27 mouse cellular contexts compared by ENCODE assay signal in genomic region chr4:76297375-76297774, GRCm38 (mm10).
DNase-seq lines count a peak whose midpoint lies in the region; ATAC-seq and TF ChIP-seq lines count a peak whose summit lies in the region.
"Had no signal": no experiment of that assay in that cellular context is flagged by ENCODE, and none has a peak within 500 bp of the region (broad histone marks: within the 10 kb centered on the region; RNA-seq: fewer than 3 reads in every experiment).

No protein-coding gene starts in this region.

- 46% methylated on average over 3 of the region's 3 CpGs for WGBS in lung, embryonic 14.5 days
- WGBS in embryonic facial prominence, embryonic 14.5 days: 57% methylated on average over 3 of the region's 3 CpGs
- WGBS in limb, embryonic 12.5 days: 68% methylated on average over 3 of the region's 3 CpGs
- 64% methylated on average over 3 of the region's 3 CpGs for WGBS in liver, embryonic 12.5 days (ENCODE audit: insufficient replicate concordance)

- no peak for TF ChIP-seq CTCF in lung, embryonic 14.5 days (IDR thresholded peaks at IDR 0.05; ENCODE audit: low read depth)

- no peaks in the 10 kb centered on the region for H3K9me3 ChIP-seq in lung, embryonic 14.5 days (ENCODE audit: low read depth, low read length)
- H3K9me3 ChIP-seq in embryonic facial prominence, embryonic 14.5 days (ENCODE audit: control insufficient read depth, low read length): no peaks in the 10 kb centered on the region
- H3K9me3 ChIP-seq in limb, embryonic 12.5 days: no peaks in the 10 kb centered on the region
- H3K9me3 ChIP-seq in liver, embryonic 12.5 days (replicated peaks): no peaks in the 10 kb centered on the region
- H3K9me3 ChIP-seq: embryonic facial prominence, embryonic 13.5 days; forebrain, embryonic 12.5 days; forebrain, embryonic 15.5 days; heart, embryonic 10.5 days; heart, embryonic 13.5 days had no signal

- no peaks in the 10 kb centered on the region for H3K36me3 ChIP-seq in lung, embryonic 14.5 days (ENCODE audit: insufficient read depth)
- no peaks in the 10 kb centered on the region for H3K36me3 ChIP-seq in embryonic facial prominence, embryonic 14.5 days (ENCODE audit: control insufficient read depth, insufficient read depth, low read length)
- H3K36me3 ChIP-seq in limb, embryonic 12.5 days: no peaks in the 10 kb centered on the region
- H3K36me3 ChIP-seq in liver, embryonic 12.5 days: no peaks in the 10 kb centered on the region
- H3K36me3 ChIP-seq: embryonic facial prominence, embryonic 13.5 days; forebrain, embryonic 12.5 days; forebrain, embryonic 15.5 days; heart, embryonic 10.5 days; heart, embryonic 13.5 days had no signal

- no peak overlapping the region for H3K4me3 ChIP-seq in lung, embryonic 14.5 days (ENCODE audit: low read depth, low read length)
- H3K4me3 ChIP-seq in embryonic facial prominence, embryonic 14.5 days (ENCODE audit: low read depth, low read length): no peak overlapping the region
- H3K4me3 ChIP-seq in limb, embryonic 12.5 days (replicated peaks): no peak overlapping the region
- H3K4me3 ChIP-seq in liver, embryonic 12.5 days: no peak overlapping the region
- H3K4me3 ChIP-seq: embryonic facial prominence, embryonic 13.5 days; erythroblast, embryonic 14.5 days; forebrain, embryonic 12.5 days; forebrain, embryonic 15.5 days; heart, adult 2 months; heart, embryonic 10.5 days; heart, embryonic 13.5 days had no signal

- ATAC-seq in lung, embryonic 14.5 days (ENCODE audit: insufficient read depth): no peak
- ATAC-seq in embryonic facial prominence, embryonic 14.5 days (ENCODE audit: low read depth): no peak
- ATAC-seq in limb, embryonic 12.5 days (ENCODE audit: insufficient number of reproducible peaks, insufficient read depth, low FRiP score, low TSS enrichment, low read depth): no peak
- ATAC-seq in liver, embryonic 12.5 days: no peak
- ATAC-seq: activated CD4-positive, CD25-positive, alpha-beta regulatory T cell, adult 4 months; forebrain, embryonic 15.5 days; hindbrain, postnatal 0 days; inflammation-experienced regulatory T-cells, adult 6 months had no signal

- H3K27me3 ChIP-seq in lung, embryonic 14.5 days (ENCODE audit: insufficient read depth, low read length): no peaks in the 10 kb centered on the region
- no peaks in the 10 kb centered on the region for H3K27me3 ChIP-seq in embryonic facial prominence, embryonic 14.5 days (replicated peaks; ENCODE audit: control insufficient read depth, insufficient read depth, low read length)
- H3K27me3 ChIP-seq in limb, embryonic 12.5 days: no peaks in the 10 kb centered on the region
- no peaks in the 10 kb centered on the region for H3K27me3 ChIP-seq in liver, embryonic 12.5 days (replicated peaks)
- H3K27me3 ChIP-seq: embryonic facial prominence, embryonic 13.5 days; forebrain, embryonic 12.5 days; forebrain, embryonic 15.5 days; heart, embryonic 13.5 days had no signal

- H3K4me2 ChIP-seq in lung, embryonic 14.5 days: no peak overlapping the region
- no peak overlapping the region for H3K4me2 ChIP-seq in embryonic facial prominence, embryonic 14.5 days (ENCODE audit: low read depth, low read length)
- H3K4me2 ChIP-seq in limb, embryonic 12.5 days: no peak overlapping the region
- no peak overlapping the region for H3K4me2 ChIP-seq in liver, embryonic 12.5 days
- H3K4me2 ChIP-seq: embryonic facial prominence, embryonic 13.5 days; forebrain, embryonic 12.5 days; forebrain, embryonic 15.5 days; heart, embryonic 13.5 days; hindbrain, embryonic 14.5 days had no signal

- no peak overlapping the region for H3K27ac ChIP-seq in lung, embryonic 14.5 days (ENCODE audit: low read depth)
- no peak overlapping the region; the same call in 1 of the 2 replicates for H3K27ac ChIP-seq in embryonic facial prominence, embryonic 14.5 days (replicated peaks; ENCODE audit: low read depth, low read length)
- 0 out of 2 replicates have a peak overlapping the region, but pooled peaks have one; percentile 12 for H3K27ac ChIP-seq in limb, embryonic 12.5 days
- H3K27ac ChIP-seq in liver, embryonic 12.5 days: no peak overlapping the region
- H3K27ac ChIP-seq: embryonic facial prominence, embryonic 13.5 days; forebrain, embryonic 12.5 days; forebrain, embryonic 15.5 days; heart, adult 2 months; heart, embryonic 10.5 days; heart, embryonic 13.5 days; hindbrain, embryonic 14.5 days; hindbrain, postnatal 0 days had no signal

- H3K4me1 ChIP-seq in lung, embryonic 14.5 days (ENCODE audit: insufficient read depth): no peaks in the 10 kb centered on the region
- H3K4me1 ChIP-seq in embryonic facial prominence, embryonic 14.5 days (ENCODE audit: control insufficient read depth, insufficient read depth, low read length): peaks cover 10% of the 10 kb centered on the region
- H3K4me1 ChIP-seq in limb, embryonic 12.5 days (replicated peaks): peaks cover 4% of the 10 kb centered on the region; the same call in 1 of the 2 replicates
- no peaks in the 10 kb centered on the region for H3K4me1 ChIP-seq in liver, embryonic 12.5 days

- no peak overlapping the region for H3K9ac ChIP-seq in lung, embryonic 14.5 days
- no peak overlapping the region for H3K9ac ChIP-seq in embryonic facial prominence, embryonic 14.5 days (ENCODE audit: low read depth, low read length)
- H3K9ac ChIP-seq in limb, embryonic 12.5 days (replicated peaks): no peak overlapping the region
- H3K9ac ChIP-seq in liver, embryonic 12.5 days: no peak overlapping the region
- H3K9ac ChIP-seq: embryonic facial prominence, embryonic 13.5 days; forebrain, embryonic 12.5 days; forebrain, embryonic 15.5 days; heart, embryonic 13.5 days; hindbrain, embryonic 14.5 days had no signal

- DNase-seq in lung, embryonic 14.5 days: peak; percentile 68
- no peak for DNase-seq in lung, adult 18-20 months
- DNase-seq in 3T3-L1 (ENCODE audit: low read depth, low spot score): peak; percentile 6
- DNase-seq in embryonic facial prominence, embryonic 14.5 days (ENCODE audit: low spot score): peak; percentile 61
- DNase-seq in layer of hippocampus, adult 18-20 months (ENCODE audit: low spot score in 2 of 2): no peak
- DNase-seq: adrenal gland, adult 8-10 months; adrenal gland, postnatal 25 days; cerebellum, adult 11-12 months; cerebellum, adult 8-10 months; cerebellum, postnatal 10 days; gastrocnemius, postnatal 10 days; gastrocnemius, postnatal 36 days; heart, adult 2 months; heart, postnatal 14 days; heart, postnatal 4 days had no signal

Comparison
In these comparisons a context has a peak if more than half of its experiments do, and no peak if none do; other contexts are left out.
1. DNase-seq: peak in lung, embryonic 14.5 days (single experiment), 3T3-L1 (single experiment) and embryonic facial prominence, embryonic 14.5 days (single experiment); none in lung, adult 18-20 months (0 of 2) and layer of hippocampus, adult 18-20 months (0 of 2).